Mouse (Mus musculus) lung, embryonic 15.5 days (tissue): Measurements from ENCODE around the gene Gm2115. TPM values are rescaled to one million over a fixed set of nuclear protein-coding genes. Genes with fewer than 3 reads are reported as not detected.

ENCODE experiments used
- ATAC-seq: fragments of 200-750 bp; cut with Nextera tagmentation; 2 replicates; pipeline ENCODE4 v1.8.0; 2017; ENCODE audit warnings: moderate number of reproducible peaks, borderline replicate concordance; ENCODE audit not compliant: low FRiP score, low TSS enrichment; ENCODE audit errors: extremely low read depth
- H3K27ac ChIP-seq: fragments of 300-500 bp; sonication (generic); 2 replicates; pipeline ENCODE4 v1.5.1; 2015; ENCODE audit warnings: moderate library complexity, mild to moderate bottlenecking, inconsistent platforms
- H3K27me3 ChIP-seq: fragments of 300-500 bp; sonication (generic); 2 replicates; pipeline ENCODE4 v1.6.1; 2015; ENCODE audit warnings: inconsistent platforms
- H3K36me3 ChIP-seq: fragments of 300-500 bp; sonication (generic); 2 replicates; pipeline ENCODE4 v1.6.1; 2015; ENCODE audit warnings: inconsistent platforms
- H3K4me1 ChIP-seq: fragments of 300-500 bp; sonication (generic); 2 replicates; pipeline ENCODE4 v1.6.1; 2015; ENCODE audit warnings: inconsistent platforms
- H3K4me2 ChIP-seq: fragments of 300-500 bp; sonication (generic); 2 replicates; pipeline ENCODE4 v1.6.1; 2015; ENCODE audit warnings: inconsistent platforms, mild to moderate bottlenecking, moderate library complexity
- H3K4me3 ChIP-seq: fragments of 300-500 bp; sonication (generic); 2 replicates; pipeline ENCODE4 v1.5.1; 2015; ENCODE audit warnings: mild to moderate bottlenecking, inconsistent platforms
- H3K9ac ChIP-seq: fragments of 300-500 bp; sonication (generic); 2 replicates; pipeline ENCODE4 v1.6.1; 2015; ENCODE audit warnings: inconsistent platforms
- H3K9me3 ChIP-seq: fragments of 300-500 bp; sonication (generic); 2 replicates; pipeline ENCODE4 v1.6.1; 2016; ENCODE audit warnings: inconsistent platforms
- WGBS: fragments of 180-500 bp; shearing (Covaris S2); methylation state at CpG from one replicate; pipeline ENCODE4 v1.1.7; 2015; 5-methylcytosine and 5-hydroxymethylcytosine counted together
- polyA plus RNA-seq: library from polyadenylated mRNA; unstranded; fragments of >200 nt; fragmentation: Nextera tagmentation; extraction: Ambion mirVana; gene quantifications from 2 replicates; pipeline ENCODE4 v1.2.1, GENCODE M21; 2015

Gene Gm2115
- 5.0 and 5.2 TPM in 2 replicates for polyA plus RNA-seq

GRCm38 (mm10) chr7:84528796-84529533 is at the start of gene Gm2115:
Gene Gm2115 (plus strand): TSS chr7:84528954.
- H3K36me3 ChIP-seq, result no peaks in the 10 kb centered on the region
- peaks cover 13% of the 10 kb centered on the region for H3K4me1 ChIP-seq
- peak within 1 kb of the TSS; percentile 74 for H3K4me2 ChIP-seq
- peaks cover 10% of the 10 kb centered on the region; the same call in 1 of the 2 replicates for H3K27me3 ChIP-seq
- H3K9ac ChIP-seq, result peak within 1 kb of the TSS; percentile 34
- peak within 1 kb of the TSS; percentile 44 for H3K4me3 ChIP-seq
- peak; percentile 64; the same call in 1 of the 2 replicates for ATAC-seq
- H3K9me3 ChIP-seq, result no peaks in the 10 kb centered on the region
- 2% methylated on average over 52 of the region's 52 CpGs for WGBS
- H3K27ac ChIP-seq, result no peak within 1 kb of the TSS

GRCm38 (mm10) chr7:84483447-84484407 is 45.0 kb upstream of the Gm2115 start:
- no peak overlapping the region for H3K27ac ChIP-seq
- H3K4me1 ChIP-seq, result no peaks in the 10 kb centered on the region
- H3K9ac ChIP-seq, result no peak overlapping the region
- no peak overlapping the region for H3K4me3 ChIP-seq
- WGBS, result 64% methylated on average over 3 of the region's 3 CpGs
- H3K36me3 ChIP-seq, result no peaks in the 10 kb centered on the region
- ATAC-seq, result no peak
- H3K4me2 ChIP-seq, result no peak overlapping the region
- H3K9me3 ChIP-seq, result no peaks in the 10 kb centered on the region
- no peaks in the 10 kb centered on the region for H3K27me3 ChIP-seq

DNA sequence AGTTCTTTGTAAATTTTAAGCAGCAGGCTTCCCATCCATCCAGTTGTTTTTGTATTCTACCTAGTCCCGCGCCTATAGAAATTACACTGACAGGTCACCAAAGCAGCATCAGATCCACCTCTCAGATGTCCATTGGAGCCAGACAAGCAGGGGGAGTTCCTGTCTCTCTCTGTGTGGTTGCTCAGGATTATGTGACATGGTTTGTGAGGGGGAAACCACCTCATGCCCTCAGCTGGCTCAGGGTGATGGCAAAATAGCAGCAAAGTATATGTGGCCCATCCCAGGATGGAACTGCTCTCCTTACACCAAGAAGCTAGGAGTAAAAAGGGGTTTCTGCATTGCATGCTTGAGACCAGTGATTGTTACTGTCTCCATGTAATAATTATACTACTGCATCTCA is 42.3 kb upstream of the Gm2115 start:
- no peaks in the 10 kb centered on the region for H3K4me1 ChIP-seq
- H3K4me2 ChIP-seq, result no peak overlapping the region
- 86% methylated on average over 2 of the region's 2 CpGs for WGBS
- H3K4me3 ChIP-seq, result no peak overlapping the region
- ATAC-seq, result no peak
- H3K9me3 ChIP-seq, result no peaks in the 10 kb centered on the region
- no peaks in the 10 kb centered on the region for H3K36me3 ChIP-seq
- no peak overlapping the region for H3K9ac ChIP-seq
- H3K27ac ChIP-seq, result no peak overlapping the region
- H3K27me3 ChIP-seq, result no peaks in the 10 kb centered on the region

DNA sequence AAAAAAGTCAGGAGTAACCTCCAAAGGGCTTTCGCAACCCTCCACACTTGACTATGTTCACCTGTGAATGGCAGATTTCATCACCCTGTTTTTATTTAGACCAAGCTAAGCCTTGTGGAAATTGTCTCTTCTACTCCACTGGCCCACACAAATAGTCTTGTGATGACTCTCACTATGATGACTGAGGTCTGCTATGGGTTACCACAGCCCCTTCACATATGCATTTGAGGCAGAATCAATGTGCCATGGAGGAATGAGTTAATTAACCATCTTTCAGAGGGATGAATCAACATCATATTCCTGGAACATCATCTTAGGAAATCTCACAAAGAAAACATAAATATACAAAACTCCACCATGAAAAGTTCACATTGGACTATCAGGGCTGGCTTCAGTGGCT is 25.6 kb upstream of the Gm2115 start:
- Histone ChIP-seq H3K27me3 (no peaks in the 10 kb centered on the region), H3K9ac (no peak overlapping the region), H3K27ac (no peak overlapping the region), H3K4me1 (no peaks in the 10 kb centered on the region), H3K36me3 (no peaks in the 10 kb centered on the region), H3K4me2 (no peak overlapping the region), H3K4me3 (no peak overlapping the region), H3K9me3 (no peaks in the 10 kb centered on the region)
- 92% methylated on average over 1 of the region's 1 CpGs for WGBS
- ATAC-seq, result no peak

GRCm38 (mm10) chr7:84518533-84519198 is 10.1 kb upstream of the Gm2115 start:
- H3K9me3 ChIP-seq, result no peaks in the 10 kb centered on the region
- no peak overlapping the region for H3K27ac ChIP-seq
- H3K4me2 ChIP-seq, result no peak overlapping the region
- no peaks in the 10 kb centered on the region for H3K4me1 ChIP-seq
- no peak overlapping the region for H3K9ac ChIP-seq
- H3K4me3 ChIP-seq, result no peak overlapping the region
- ATAC-seq, result no peak
- H3K27me3 ChIP-seq, result no peaks in the 10 kb centered on the region
- H3K36me3 ChIP-seq, result no peaks in the 10 kb centered on the region

- 78% methylated on average over 1 of the region's 1 CpGs for WGBS
- no peaks in the 10 kb centered on the region for H3K27me3 ChIP-seq
- H3K4me1 ChIP-seq, result no peaks in the 10 kb centered on the region
- H3K27ac ChIP-seq, result no peak overlapping the region
- no peaks in the 10 kb centered on the region for H3K36me3 ChIP-seq
- no peaks in the 10 kb centered on the region for H3K9me3 ChIP-seq
- H3K9ac ChIP-seq, result no peak overlapping the region
- ATAC-seq, result no peak
- H3K4me3 ChIP-seq, result no peak overlapping the region
- no peak overlapping the region for H3K4me2 ChIP-seq
Measured at GRCm38 (mm10) chr7:84521329-84521728, 7.4 kb upstream of the Gm2115 start.

DNA sequence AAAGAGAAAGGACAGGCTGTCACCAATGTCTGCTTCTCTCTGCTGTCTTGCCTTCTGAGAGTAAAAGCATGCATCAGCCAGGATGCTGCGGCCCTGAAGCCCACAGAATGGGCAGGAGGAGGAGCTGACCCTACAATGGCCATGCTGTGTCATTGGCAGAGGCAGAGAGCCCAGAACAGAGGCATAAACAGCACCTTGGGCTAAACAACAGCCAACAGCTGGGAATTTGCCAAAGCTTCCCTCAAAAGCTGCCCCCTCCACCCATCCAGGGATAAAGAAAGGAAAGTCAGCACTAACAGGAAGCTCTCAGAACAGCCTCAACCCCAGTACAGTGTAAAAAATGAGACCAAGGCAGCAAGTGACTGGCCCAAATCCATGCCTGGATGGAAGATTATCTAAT is 6.3 kb upstream of the Gm2115 start:
- 32% methylated on average over 1 of the region's 1 CpGs for WGBS
- peak; percentile 46; the same call in 1 of the 2 replicates for ATAC-seq

GRCm38 (mm10) chr7:84526171-84526570 is 2.6 kb upstream of the Gm2115 start:
- peaks cover 13% of the 10 kb centered on the region for H3K4me1 ChIP-seq
- 36% methylated on average over 1 of the region's 1 CpGs for WGBS
- H3K36me3 ChIP-seq, result no peaks in the 10 kb centered on the region
- H3K4me3 ChIP-seq, result no peak overlapping the region
- no peak overlapping the region for H3K9ac ChIP-seq
- no peak overlapping the region for H3K4me2 ChIP-seq
- no peak for ATAC-seq
- no peak overlapping the region for H3K27ac ChIP-seq
- H3K9me3 ChIP-seq, result no peaks in the 10 kb centered on the region
- peaks cover 10% of the 10 kb centered on the region; the same call in 1 of the 2 replicates for H3K27me3 ChIP-seq

More for the DNA sequence above, 6.3 kb upstream of the Gm2115 start:
- Histone ChIP-seq H3K36me3 (no peaks in the 10 kb centered on the region), H3K4me2 (no peak overlapping the region), H3K4me3 (no peak overlapping the region), H3K9ac (no peak overlapping the region), H3K27me3 (no peaks in the 10 kb centered on the region), H3K4me1 (no peaks in the 10 kb centered on the region), H3K9me3 (no peaks in the 10 kb centered on the region), H3K27ac (no peak overlapping the region)

DNA sequence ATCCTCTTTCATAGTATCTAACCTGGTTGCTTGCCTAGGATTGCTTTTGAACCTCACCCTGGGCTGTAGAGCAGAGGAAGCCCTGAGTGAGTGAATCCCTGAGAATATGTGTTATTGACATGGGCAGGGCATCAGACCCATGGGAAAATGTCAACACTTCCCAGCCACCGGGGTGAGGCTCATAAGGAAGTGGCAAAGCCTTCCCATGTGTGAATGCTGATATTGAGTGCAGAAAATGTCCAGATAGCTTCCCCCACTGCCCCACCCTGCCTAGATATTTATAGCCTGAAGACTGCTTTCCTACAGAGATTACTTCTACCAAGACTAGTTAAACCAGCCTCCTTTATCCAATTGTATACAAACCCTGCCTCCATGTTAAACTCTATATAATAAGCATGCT is 4.0 kb downstream of the Gm2115 start:
- Histone ChIP-seq H3K9me3 (no peaks in the 10 kb centered on the region), H3K4me1 (peaks cover 12% of the 10 kb centered on the region), H3K9ac (no peak overlapping the region), H3K4me2 (no peak overlapping the region), H3K4me3 (no peak overlapping the region), H3K27ac (no peak overlapping the region), H3K27me3 (peaks cover 10% of the 10 kb centered on the region; the same call in 1 of the 2 replicates), H3K36me3 (no peaks in the 10 kb centered on the region)
- 56% methylated on average over 1 of the region's 1 CpGs for WGBS
- ATAC-seq, result no peak

DNA sequence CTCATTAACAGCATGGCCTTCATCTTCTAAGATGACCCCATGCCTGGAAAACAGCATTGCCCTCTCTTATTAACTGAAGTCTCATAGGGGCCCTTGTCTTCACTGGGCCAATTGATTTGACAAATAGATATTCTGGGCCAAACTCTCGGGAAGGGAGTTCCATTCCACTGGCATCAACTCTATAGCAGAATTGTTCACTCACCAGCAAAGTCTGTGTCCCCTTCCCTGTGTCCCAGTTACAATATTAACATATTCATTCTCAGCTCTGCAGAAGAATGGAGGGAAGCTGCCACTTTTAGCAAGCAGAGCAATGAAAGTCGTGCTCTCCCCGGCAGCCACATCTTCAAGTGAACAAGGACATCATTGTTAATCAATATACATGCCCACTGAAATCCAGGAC is 5.9 kb downstream of the Gm2115 start:
- no peak overlapping the region for H3K9ac ChIP-seq
- no peak for ATAC-seq
- 65% methylated on average over 3 of the region's 3 CpGs for WGBS
- H3K9me3 ChIP-seq, result no peaks in the 10 kb centered on the region
- H3K4me2 ChIP-seq, result no peak overlapping the region
- no peaks in the 10 kb centered on the region for H3K4me1 ChIP-seq
- no peak overlapping the region for H3K4me3 ChIP-seq
- H3K27ac ChIP-seq, result no peak overlapping the region
- peaks cover 4% of the 10 kb centered on the region; the same call in 1 of the 2 replicates for H3K27me3 ChIP-seq
- H3K36me3 ChIP-seq, result no peaks in the 10 kb centered on the region

GRCm38 (mm10) chr7:84544946-84545345 is 16.2 kb downstream of the Gm2115 start:
- Histone ChIP-seq H3K36me3 (no peaks in the 10 kb centered on the region), H3K27me3 (no peaks in the 10 kb centered on the region), H3K4me3 (no peak overlapping the region), H3K4me1 (no peaks in the 10 kb centered on the region), H3K27ac (no peak overlapping the region), H3K9ac (no peak overlapping the region), H3K4me2 (no peak overlapping the region), H3K9me3 (no peaks in the 10 kb centered on the region)
- WGBS, result 87% methylated on average over 4 of the region's 4 CpGs
- no peak for ATAC-seq
